Mouse (Mus musculus): Measurements from ENCODE around the gene Rassf4. TPM values are rescaled to one million over a fixed set of nuclear protein-coding genes. Genes with fewer than 3 reads are reported as not detected.
A peak's percentile ranks its signal among the peaks of the same experiment; 100 is the strongest.

Gene Rassf4
- total and polyA plus RNA-seq, 3 experiments = 17.3 to 69.0 (median 32.3) TPM

DNA sequence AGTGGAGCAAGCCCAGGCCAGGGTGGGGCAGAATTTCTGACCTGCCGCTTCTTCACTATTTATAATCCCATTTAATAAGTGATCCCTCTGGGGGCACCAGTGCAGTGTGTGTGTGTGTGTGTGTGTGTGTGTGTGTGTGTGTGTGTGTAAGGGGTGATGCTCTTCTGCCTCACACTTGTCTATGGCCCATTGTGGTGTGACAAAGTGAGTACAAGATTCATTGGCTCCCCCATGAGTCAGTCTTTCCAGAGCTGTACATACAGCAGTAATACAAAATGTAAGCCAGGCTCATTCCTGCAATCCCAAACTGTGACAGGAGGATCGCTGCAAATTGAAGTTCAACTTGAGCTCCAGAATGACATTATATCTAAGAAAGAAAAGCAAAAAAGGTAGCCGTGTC is 8.9 kb downstream of the Rassf4 start:
- DNase-seq (ENCODE audit: extremely low read depth) = no peak
- Histone ChIP-seq H3K4me1 (ENCODE audit: control insufficient read depth in 1 of 2, insufficient read depth in 2 of 2) (peaks cover 26 to 77% of the 10 kb centered on the region in 2 experiments), H3K36me3 (replicated peaks in 1 of 2; ENCODE audit: control insufficient read depth in 1 of 2, insufficient read depth in 1 of 2, low read length in 1 of 2) (peaks cover 34 to 68% of the 10 kb centered on the region in 2 experiments), H3K27ac (ENCODE audit: insufficient read depth, low read depth) (no peak overlapping the region; the same call in 1 of the 2 replicates), H3K27me3 (replicated peaks) (no peaks in the 10 kb centered on the region), H3K4me3 (replicated peaks in 1 of 3; ENCODE audit: low read depth in 2 of 3, low read length in 2 of 3, poor library complexity in 1 of 3) (no peak overlapping the region), H3K9me3 (replicated peaks; ENCODE audit: low read length) (no peaks in the 10 kb centered on the region), H3K4me2 (ENCODE audit: insufficient read depth, low read depth, poor library complexity, severe bottlenecking) (no peak overlapping the region), H3K9ac (ENCODE audit: insufficient read depth, low read depth) (no peak overlapping the region), H3K79me2 (replicated peaks; ENCODE audit: control insufficient read depth, extremely low read depth, insufficient read depth, poor library complexity, severe bottlenecking) (peaks cover 62% of the 10 kb centered on the region)
- in situ Hi-C loops (cut with MboI; ENCODE audit: low pct_ligation_motif_present, low pct_unique_long_range_greater_than_20kb, low sequenced_read_pairs) (no loop called here), dilution Hi-C loops (cut with MboI; ENCODE audit: extremely low pct_ligation_motif_present, extremely low pct_unique_long_range_greater_than_20kb, low sequenced_read_pairs) (no loop called here)
- TF ChIP-seq ZNF384 (IDR thresholded peaks at IDR 0.05; ENCODE audit: low read depth, low read length) (no peak), NELFE (IDR thresholded peaks at IDR 0.05; ENCODE audit: low read depth, low read length) (no peak), JUND (conservative IDR thresholded peaks at IDR 0.05; ENCODE audit: low read depth, low read length) (peak; percentile 57)

DNA sequence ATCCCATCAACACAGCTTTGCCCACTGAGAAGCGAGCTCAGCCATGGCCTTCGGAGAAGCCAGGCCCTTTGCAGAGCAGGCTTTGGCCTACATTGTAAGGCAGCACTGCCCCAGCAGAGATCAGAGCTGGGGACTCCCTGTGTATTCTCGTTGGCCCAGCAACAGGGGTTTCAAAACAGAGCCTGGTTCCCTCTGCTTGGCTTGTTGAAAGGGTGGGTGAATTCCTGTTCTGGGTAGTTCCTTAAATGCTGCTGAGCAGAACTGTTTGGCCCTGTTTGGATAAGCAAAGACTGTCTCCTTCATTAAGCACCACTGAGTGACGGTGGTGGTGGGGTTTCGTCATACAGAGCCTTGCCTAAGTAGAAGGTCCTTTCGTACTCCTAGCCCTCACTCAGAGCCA is 9.7 kb downstream of the Rassf4 start:
- H3K27ac ChIP-seq (ENCODE audit: insufficient read depth, low read depth) = no peak overlapping the region
- dilution Hi-C loops (cut with MboI; ENCODE audit: extremely low pct_ligation_motif_present, extremely low pct_unique_long_range_greater_than_20kb, low sequenced_read_pairs) (no loop called here), in situ Hi-C loops (cut with MboI; ENCODE audit: low pct_ligation_motif_present, low pct_unique_long_range_greater_than_20kb, low sequenced_read_pairs) (no loop called here)
- no peaks in the 10 kb centered on the region for H3K9me3 ChIP-seq (replicated peaks; ENCODE audit: low read length)
- H3K36me3 ChIP-seq (replicated peaks in 1 of 2; ENCODE audit: control insufficient read depth in 1 of 2, insufficient read depth in 1 of 2, low read length in 1 of 2) = peaks cover 42 to 74% of the 10 kb centered on the region in 2 experiments
- H3K9ac ChIP-seq (ENCODE audit: insufficient read depth, low read depth) = no peak overlapping the region
- no peaks in the 10 kb centered on the region for H3K27me3 ChIP-seq (replicated peaks)
- peaks cover 22 to 69% of the 10 kb centered on the region in 2 experiments for H3K4me1 ChIP-seq (ENCODE audit: control insufficient read depth in 1 of 2, insufficient read depth in 2 of 2)
- peaks cover 57% of the 10 kb centered on the region for H3K79me2 ChIP-seq (replicated peaks; ENCODE audit: control insufficient read depth, extremely low read depth, insufficient read depth, poor library complexity, severe bottlenecking)
- no peak overlapping the region for H3K4me2 ChIP-seq (ENCODE audit: insufficient read depth, low read depth, poor library complexity, severe bottlenecking)
- no peak for DNase-seq (ENCODE audit: extremely low read depth)
- H3K4me3 ChIP-seq (replicated peaks in 1 of 3; ENCODE audit: low read depth in 2 of 3, low read length in 2 of 3, poor library complexity in 1 of 3) = no peak overlapping the region
- no peak for TF ChIP-seq MAX (IDR thresholded peaks at IDR 0.05; ENCODE audit: low read length)
- no peak for TF ChIP-seq POLR2AphosphoS2 (IDR thresholded peaks at IDR 0.05; ENCODE audit: low read depth, low read length)
- TF ChIP-seq CHD1 (IDR thresholded peaks at IDR 0.05; ENCODE audit: low read depth, low read length) = no peak
- TF ChIP-seq RAD21 (IDR thresholded peaks at IDR 0.05; ENCODE audit: low read depth, low read length) = no peak
- no peak for TF ChIP-seq POLR2A (IDR thresholded peaks at IDR 0.05; ENCODE audit: low read depth, low read length)
- no peak for TF ChIP-seq JUND (conservative IDR thresholded peaks at IDR 0.05; ENCODE audit: low read depth, low read length)
- TF ChIP-seq BHLHE40 (IDR thresholded peaks at IDR 0.05; ENCODE audit: low read depth, low read length) = no peak
- TF ChIP-seq EP300 (IDR thresholded peaks at IDR 0.05; ENCODE audit: low read length) = no peak
- no peak for TF ChIP-seq ZKSCAN1 (IDR thresholded peaks at IDR 0.05; ENCODE audit: borderline replicate concordance, low read depth, low read length)
- TF ChIP-seq ETS1 (conservative IDR thresholded peaks at IDR 0.05; ENCODE audit: low read depth, low read length) = no peak
- TF ChIP-seq TCF12 (IDR thresholded peaks at IDR 0.05; ENCODE audit: low read depth, low read length) = no peak
- no peak for TF ChIP-seq ELF1 (IDR thresholded peaks at IDR 0.05; ENCODE audit: low read depth, low read length)

DNA sequence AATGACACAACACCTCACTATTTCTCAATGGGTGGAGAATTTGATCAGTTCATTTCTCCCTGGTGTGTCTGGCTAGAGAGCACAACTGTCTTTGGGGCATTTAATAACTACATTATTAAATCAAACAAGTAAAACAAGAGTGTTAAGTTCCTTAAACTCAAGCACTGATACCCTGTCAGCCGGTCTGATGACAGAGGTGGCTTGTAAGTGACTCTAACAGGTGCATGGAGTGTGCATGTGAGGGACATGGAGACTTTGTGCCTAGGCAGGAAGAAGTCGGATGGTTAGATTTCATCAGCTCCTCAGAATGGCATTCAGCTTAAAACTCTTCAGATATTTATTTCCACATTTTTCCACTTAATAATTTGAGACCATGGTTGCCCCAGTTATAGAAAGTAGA is 10.4 kb downstream of the Rassf4 start:
- dilution Hi-C loops (cut with MboI; ENCODE audit: extremely low pct_ligation_motif_present, extremely low pct_unique_long_range_greater_than_20kb, low sequenced_read_pairs) = no loop called here
- no peak overlapping the region for H3K27ac ChIP-seq (ENCODE audit: insufficient read depth, low read depth)

More for the DNA sequence above, 10.4 kb downstream of the Rassf4 start:
- TF ChIP-seq CHD2 (IDR thresholded peaks at IDR 0.05; ENCODE audit: low read length) (no peak), JUND (conservative IDR thresholded peaks at IDR 0.05; ENCODE audit: low read depth, low read length) (no peak), PAX5 (IDR thresholded peaks at IDR 0.05; ENCODE audit: low read length) (no peak), MEF2A (IDR thresholded peaks at IDR 0.05; ENCODE audit: borderline replicate concordance, low read depth, low read length) (no peak), GABPA (IDR thresholded peaks at IDR 0.05; ENCODE audit: insufficient replicate concordance, low read depth, low read length) (no peak), JUN (IDR thresholded peaks at IDR 0.05; ENCODE audit: insufficient read depth, low read depth, low read length) (no peak), POLR2A (IDR thresholded peaks at IDR 0.05; ENCODE audit: low read depth, low read length) (no peak), USF1 (IDR thresholded peaks at IDR 0.05; ENCODE audit: low read depth, low read length) (no peak), POLR2AphosphoS2 (IDR thresholded peaks at IDR 0.05; ENCODE audit: low read depth, low read length) (no peak), RAD21 (IDR thresholded peaks at IDR 0.05; ENCODE audit: low read depth, low read length) (no peak), EP300 (IDR thresholded peaks at IDR 0.05; ENCODE audit: low read length) (no peak), USF2 (conservative IDR thresholded peaks at IDR 0.05; ENCODE audit: low read depth, low read length) (no peak), TCF12 (IDR thresholded peaks at IDR 0.05; ENCODE audit: low read depth, low read length) (no peak), ELF1 (IDR thresholded peaks at IDR 0.05; ENCODE audit: low read depth, low read length) (no peak), MAZ (IDR thresholded peaks at IDR 0.05; ENCODE audit: low read depth, low read length) (no peak), MAFK (IDR thresholded peaks at IDR 0.05; ENCODE audit: insufficient replicate concordance, low read length) (no peak)
- Histone ChIP-seq H3K27me3 (replicated peaks) (no peaks in the 10 kb centered on the region), H3K9me3 (replicated peaks; ENCODE audit: low read length) (no peaks in the 10 kb centered on the region), H3K4me2 (ENCODE audit: insufficient read depth, low read depth, poor library complexity, severe bottlenecking) (no peak overlapping the region), H3K4me3 (replicated peaks in 1 of 3; ENCODE audit: low read depth in 2 of 3, low read length in 2 of 3, poor library complexity in 1 of 3) (no peak overlapping the region), H3K79me2 (replicated peaks; ENCODE audit: control insufficient read depth, extremely low read depth, insufficient read depth, poor library complexity, severe bottlenecking) (peaks cover 57% of the 10 kb centered on the region), H3K9ac (ENCODE audit: insufficient read depth, low read depth) (no peak overlapping the region), H3K4me1 (ENCODE audit: control insufficient read depth in 1 of 2, insufficient read depth in 2 of 2) (peaks cover 19 to 63% of the 10 kb centered on the region in 2 experiments), H3K36me3 (replicated peaks in 1 of 2; ENCODE audit: control insufficient read depth in 1 of 2, insufficient read depth in 1 of 2, low read length in 1 of 2) (peaks cover 48 to 80% of the 10 kb centered on the region in 2 experiments)
- in situ Hi-C loops (cut with MboI; ENCODE audit: low pct_ligation_motif_present, low pct_unique_long_range_greater_than_20kb, low sequenced_read_pairs) = no loop called here
- no peak for DNase-seq (ENCODE audit: extremely low read depth)

All from CH12.LX (cell line).